Mouse (Mus musculus) retina, postnatal 7 days (tissue): ENCODE measurements around the gene Slc41a3.

Source experiments
- DNase-seq: peaks from one replicate; pipeline ENCODE4 v3.0.0-alpha.2; 2012; ENCODE audit warnings: low read depth, low spot score

Gene Slc41a3

GRCm38 (mm10) chr6:90680401-90680800 is 75.9 kb downstream of the Slc41a3 start:
- DNase-seq = no peak

- DNase-seq = no peak
These were observed 79.5 kb downstream of the Slc41a3 start for GRCm38 (mm10) chr6:90683831-90684532.

- DNase-seq = no peak
These were observed 82.3 kb downstream of the Slc41a3 start for GRCm38 (mm10) chr6:90686812-90687211.

- DNase-seq = no peak
These were observed 83.5 kb downstream of the Slc41a3 start for GRCm38 (mm10) chr6:90688003-90688402.

GRCm38 (mm10) chr6:90688742-90689141 is 84.2 kb downstream of the Slc41a3 start:
- DNase-seq = no peak

GRCm38 (mm10) chr6:90689500-90689899 is 85.0 kb downstream of the Slc41a3 start:
- DNase-seq = no peak

GRCm38 (mm10) chr6:90691935-90692334 is 87.4 kb downstream of the Slc41a3 start:
- DNase-seq = no peak

- no peak for DNase-seq
These were observed 87.9 kb downstream of the Slc41a3 start for GRCm38 (mm10) chr6:90692404-90692803.

- no peak for DNase-seq
These were observed 91.2 kb downstream of the Slc41a3 start for GRCm38 (mm10) chr6:90695754-90696153.
